Mouse (Mus musculus): ENCODE data around the gene Galnt7. TPM values are rescaled to one million over a fixed set of nuclear protein-coding genes. Genes with fewer than 3 reads are reported as not detected.

Galnt7 gene
- 43.8 TPM for total RNA-seq (2023)

GRCm38 (mm10) chr8:57652456-57653055 lies at the start of gene Galnt7:
Gene Galnt7, minus strand, starts transcription at chr8:57653032.

DNA sequence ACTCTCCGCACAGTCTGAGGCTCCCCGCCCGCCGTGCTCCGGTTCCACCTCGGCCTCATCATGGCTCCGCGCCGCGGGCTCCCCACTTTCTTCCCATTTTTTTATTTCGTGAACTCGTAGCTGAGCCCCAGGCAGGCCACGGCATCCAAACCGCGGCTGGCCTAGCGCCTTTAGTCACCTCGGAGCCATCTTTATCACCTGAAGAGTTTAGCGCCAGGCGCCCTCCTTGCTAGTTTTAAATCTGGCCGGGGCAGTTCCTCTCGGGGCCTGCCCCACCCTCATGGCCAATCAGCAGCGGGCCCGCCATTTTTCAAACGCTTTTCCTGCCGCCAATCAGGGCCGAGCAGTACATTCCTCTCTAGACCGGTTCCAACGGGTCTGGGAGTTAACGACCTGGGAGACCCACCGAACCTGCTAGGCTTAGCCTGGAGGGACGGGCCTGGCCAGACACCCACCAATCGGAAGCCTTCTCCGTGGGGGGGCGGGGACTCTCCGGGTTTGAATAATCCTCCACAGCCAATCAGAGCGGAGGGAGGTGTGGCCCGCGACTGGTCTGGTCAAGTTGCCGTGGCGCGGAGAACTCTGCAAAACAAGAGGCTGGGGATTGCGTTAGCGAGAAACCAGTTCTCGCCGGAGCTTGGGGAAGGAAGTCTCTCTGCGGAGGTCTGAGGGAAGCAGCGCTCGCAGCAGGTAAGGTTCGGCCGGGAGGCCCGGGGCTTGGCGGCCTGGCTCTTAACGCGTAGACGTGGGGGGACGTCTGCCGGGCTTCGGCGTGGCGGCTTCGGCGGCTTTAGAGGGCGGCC lies 141.3 kb downstream of the Galnt7 start, which contains the start of gene Hmgb2:
Gene Hmgb2 (plus strand): TSS at position 592 of the 803 bp plus-strand sequence.

DNA sequence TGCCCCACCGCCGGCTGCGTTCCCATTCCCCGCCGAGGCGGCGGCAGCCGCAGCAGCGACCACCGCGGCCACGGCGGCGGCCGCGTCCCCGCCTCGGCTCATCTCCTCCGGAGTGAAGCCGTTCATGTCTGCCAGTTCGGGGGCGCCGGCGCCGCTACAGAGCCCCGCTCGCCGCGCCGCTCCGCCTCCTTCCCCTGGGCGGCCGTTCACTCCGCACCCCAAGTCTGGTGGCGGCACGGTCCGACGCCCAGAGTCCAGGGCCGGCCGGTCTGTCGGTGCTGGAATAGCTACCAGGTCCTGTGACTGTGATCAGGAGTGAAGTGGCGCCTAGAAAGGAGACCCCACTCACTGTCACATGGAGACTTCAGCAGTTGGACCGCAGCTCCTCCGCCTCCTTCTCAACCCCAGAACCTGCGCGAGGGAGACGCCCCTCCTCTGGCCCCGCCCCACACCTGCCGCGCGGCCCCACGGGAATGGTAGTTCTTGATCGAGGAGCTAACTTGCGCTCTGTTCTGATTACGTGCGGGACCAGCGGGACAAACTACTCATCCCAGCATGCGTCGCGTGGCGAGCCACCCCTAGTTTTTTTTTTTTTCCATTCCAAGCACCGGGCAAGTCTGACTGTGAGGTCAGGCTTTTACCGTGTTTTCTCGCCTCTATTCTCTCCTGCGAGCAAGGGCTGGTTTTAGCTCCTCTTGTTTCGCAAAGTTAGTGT lies 165.2 kb downstream of the Galnt7 start, which contains the start of gene Sap30:
Gene Sap30 (minus strand): TSS at position 420 of the 715 bp plus-strand sequence.

Other genes starting within 250 kb of the Galnt7 start
- gene Scrg1, start 197.1 kb downstream of the Galnt7 start, total RNA-seq (2023), result not detected
- 3.7 TPM for gene Sap30, start 165.2 kb downstream of the Galnt7 start, total RNA-seq (2023)
- gene Hmgb2, start 141.1 kb downstream of the Galnt7 start, total RNA-seq (2023), result 170 TPM

Measured in CD4-positive naive resting alpha-beta T cell, adult 57 days (primary cell).